Mouse (Mus musculus) embryonic fibroblast, embryonic 13.5 days (primary cell): ENCODE measurements around the gene Negr1.

ENCODE experiments used
- CTCF ChIP-seq: IDR thresholded peaks from 2 replicates; pipeline ENCODE4 v1.5.1; 2011; ENCODE audit warnings: mild to moderate bottlenecking, control low read depth, low read length, moderate library complexity, borderline replicate concordance; ENCODE audit not compliant: insufficient read depth
- POLR2A ChIP-seq: IDR thresholded peaks from 2 replicates; pipeline ENCODE4 v1.6.1; 2011; ENCODE audit warnings: low read depth, mild to moderate bottlenecking, control low read depth, low read length, moderate library complexity

GRCm38 (mm10) chr3:156794610-156795009 lies 233.0 kb downstream of the Negr1 start:
- no peak for TF ChIP-seq POLR2A
- no peak for TF ChIP-seq CTCF
